In genomic region chr16:86816763-86817593, GRCm38 (mm10) we compare ENCODE assay signal across 9 mouse cellular contexts.
A peak's percentile ranks its signal among the peaks of the same experiment; 100 is the strongest.
DNase-seq lines count a peak whose midpoint lies in the region; ATAC-seq and TF ChIP-seq lines count a peak whose summit lies in the region.
"Had no signal": no experiment of that assay in that cellular context is flagged by ENCODE, and none has a peak within 500 bp of the region (broad histone marks: within the 10 kb centered on the region; RNA-seq: fewer than 3 reads in every experiment).

No protein-coding gene starts in this region.

- H3K9ac ChIP-seq in intestine, embryonic 15.5 days: no peak overlapping the region

- no peak for TF ChIP-seq CTCF in gastrocnemius, adult 2 months (IDR thresholded peaks at IDR 0.05)

- no peak overlapping the region for H3K4me3 ChIP-seq in gastrocnemius, adult 2 months
- no peak overlapping the region for H3K4me3 ChIP-seq in intestine, embryonic 15.5 days (replicated peaks)
- H3K4me3 ChIP-seq: erythroblast, embryonic 14.5 days had no signal

- WGBS in intestine, embryonic 15.5 days: 20% methylated on average over 8 of the region's 8 CpGs

- H3K4me2 ChIP-seq in intestine, embryonic 15.5 days (replicated peaks): peak overlapping the region; percentile 44

- intact Hi-C loops in gastrocnemius, adult 2 months (cut with DNase I): no loop called here

- H3K27ac ChIP-seq in gastrocnemius, adult 2 months: peak overlapping the region; percentile 35; the same call in 1 of the 2 replicates
- peak overlapping the region; percentile 66 for H3K27ac ChIP-seq in intestine, embryonic 15.5 days

- H3K4me1 ChIP-seq in intestine, embryonic 15.5 days (replicated peaks): peaks cover 5% of the 10 kb centered on the region; the same call in 1 of the 2 replicates

- no peaks in the 10 kb centered on the region for H3K36me3 ChIP-seq in intestine, embryonic 15.5 days

- H3K9me3 ChIP-seq in intestine, embryonic 15.5 days: no peaks in the 10 kb centered on the region

- ATAC-seq in intestine, embryonic 15.5 days: peak; percentile 98

- DNase-seq in gastrocnemius, adult 2 months: no peak
- no peak for DNase-seq in gastrocnemius, postnatal 4 days (ENCODE audit: low spot score in 2 of 2)
- peak; percentile 81 for DNase-seq in NIH3T3 (ENCODE audit: low read depth)
- peak; percentile 21 to 23 for DNase-seq in layer of hippocampus, postnatal 36 days
- DNase-seq in cerebellum, adult 18-20 months: no peak
- DNase-seq in cerebellum, adult 11-12 months: no peak
- DNase-seq in gastrocnemius, adult 18-20 months (ENCODE audit: low spot score): no peak

- H3K27me3 ChIP-seq in intestine, embryonic 15.5 days (replicated peaks): no peaks in the 10 kb centered on the region

Comparison
In these comparisons a context has a peak if more than half of its experiments do, and no peak if none do; other contexts are left out.
1. DNase-seq: peak in NIH3T3 (single experiment) and layer of hippocampus, postnatal 36 days (2 of 2); none in gastrocnemius, adult 2 months (single experiment), gastrocnemius, postnatal 4 days (0 of 2), cerebellum, adult 18-20 months (0 of 2), cerebellum, adult 11-12 months (single experiment) and gastrocnemius, adult 18-20 months (single experiment).